Mouse (Mus musculus): ENCODE data around the gene Hoxc13.

- no peak for TF ChIP-seq POLR2A (IDR thresholded peaks at IDR 0.05; ENCODE audit: insufficient read length, low read depth)
- no peak for TF ChIP-seq USF1 (IDR thresholded peaks at IDR 0.05; ENCODE audit: low read depth)
- no peak for TF ChIP-seq MAX (IDR thresholded peaks at IDR 0.05; ENCODE audit: low read depth)
- no peak for TF ChIP-seq REST (IDR thresholded peaks at IDR 0.05; ENCODE audit: insufficient read depth, insufficient read length)
- no peak for TF ChIP-seq MYOG (IDR thresholded peaks at IDR 0.05; ENCODE audit: control insufficient read depth in 1 of 3, insufficient read depth in 1 of 3, insufficient read length in 2 of 3, low read depth in 2 of 3)
- no peak for TF ChIP-seq E2F4 (IDR thresholded peaks at IDR 0.05; ENCODE audit: insufficient read depth)
- TF ChIP-seq TCF12 (IDR thresholded peaks at IDR 0.05; ENCODE audit: insufficient read depth, poor library complexity, severe bottlenecking) = no peak
- no peak for TF ChIP-seq MYOD1 (IDR thresholded peaks at IDR 0.05; ENCODE audit: control insufficient read depth in 1 of 3, insufficient read length in 2 of 3, low read depth in 2 of 3)
Measured at GRCm38 (mm10) chr15:102939256-102940155, 18.6 kb downstream of the Hoxc13 start.
